Mouse (Mus musculus): ENCODE results near the gene Atp5g2. TPM values are rescaled to one million over a fixed set of nuclear protein-coding genes. Genes with fewer than 3 reads are reported as not detected.
A peak's percentile ranks its signal among the peaks of the same experiment; 100 is the strongest.
"Not testable (repeated sequence)": the region's sequence is repeated elsewhere in the genome, so short reads cannot be mapped to it uniquely, and the experiment has no call there.

Atp5g2 gene
- polyA plus RNA-seq, 1 experiment, result 60.3 TPM

DNA sequence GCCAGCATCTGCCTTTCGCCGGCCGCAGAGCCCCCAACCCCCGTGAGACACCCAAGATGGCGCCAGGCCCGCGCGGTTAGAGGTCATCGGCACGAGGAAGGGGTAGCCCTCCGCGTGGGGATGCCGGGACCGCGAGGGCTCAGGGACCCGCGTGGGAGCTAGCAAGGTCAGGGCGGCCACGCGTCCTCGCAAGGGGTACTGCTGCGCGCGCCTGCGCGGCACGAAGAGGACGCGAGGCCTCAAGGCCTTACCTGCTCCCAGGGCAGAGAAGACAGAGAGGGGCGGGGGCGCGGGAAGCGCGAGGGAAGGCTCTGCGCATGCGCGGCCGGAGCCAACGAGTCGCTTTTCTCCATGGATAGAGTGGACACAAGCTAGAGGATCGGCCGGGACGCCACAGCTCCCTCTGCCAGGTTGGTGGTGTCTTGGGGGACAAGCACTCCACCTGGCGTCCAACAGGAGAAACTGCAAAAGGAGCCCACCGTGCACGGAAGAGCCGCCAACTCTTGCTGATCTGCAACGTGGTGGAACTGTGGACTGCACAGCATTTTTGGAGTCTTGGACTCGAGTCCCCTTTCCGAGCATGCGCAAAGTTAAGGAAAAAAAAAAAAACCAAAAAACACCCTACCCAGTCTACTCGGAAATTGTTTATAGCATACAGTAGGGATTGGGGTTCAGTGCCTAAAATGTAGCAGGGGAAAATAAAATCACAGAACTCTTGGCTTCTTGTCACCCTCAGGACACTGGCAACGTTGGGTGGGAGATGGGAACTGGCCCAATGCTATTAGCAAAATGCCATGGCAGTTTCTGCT lies 1.2 kb downstream of the Atp5g2 start:
- TF ChIP-seq POLR2A (IDR thresholded peaks at IDR 0.05; ENCODE audit: low read depth, low read length) (peak; percentile 88), CTCF (IDR thresholded peaks at IDR 0.05; ENCODE audit: borderline replicate concordance, insufficient read depth, low read length) (peak; percentile 99)
- H3K4me3 ChIP-seq (ENCODE audit: insufficient read depth, low read length), result peak overlapping the region; percentile 60
- peak overlapping the region; percentile 98 for H3K27ac ChIP-seq (ENCODE audit: insufficient read depth, low read length)
- H3K4me1 ChIP-seq (ENCODE audit: control insufficient read depth, insufficient read depth, low read length), result peaks cover 7% of the 10 kb centered on the region

GRCm38 (mm10) chr15:102670281-102670680 lies 1.9 kb downstream of the Atp5g2 start:
- Histone ChIP-seq H3K4me1 (ENCODE audit: control insufficient read depth, insufficient read depth, low read length) (peaks cover 7% of the 10 kb centered on the region), H3K27ac (ENCODE audit: insufficient read depth, low read length) (peak overlapping the region; percentile 70), H3K4me3 (ENCODE audit: insufficient read depth, low read length) (peak overlapping the region; percentile 60)
- no peak for TF ChIP-seq CTCF (IDR thresholded peaks at IDR 0.05; ENCODE audit: borderline replicate concordance, insufficient read depth, low read length)
- peak; percentile 36; the same call in 1 of the 2 replicates for TF ChIP-seq POLR2A (IDR thresholded peaks at IDR 0.05; ENCODE audit: low read depth, low read length)

- TF ChIP-seq CTCF (IDR thresholded peaks at IDR 0.05; ENCODE audit: borderline replicate concordance, insufficient read depth, low read length) (no peak), POLR2A (IDR thresholded peaks at IDR 0.05; ENCODE audit: low read depth, low read length) (no peak)
- peaks cover 7% of the 10 kb centered on the region for H3K4me1 ChIP-seq (ENCODE audit: control insufficient read depth, insufficient read depth, low read length)
- no peak overlapping the region for H3K27ac ChIP-seq (ENCODE audit: insufficient read depth, low read length)
- peak overlapping the region; percentile 4; the same call in 1 of the 2 replicates for H3K4me3 ChIP-seq (ENCODE audit: insufficient read depth, low read length)
Observed at GRCm38 (mm10) chr15:102669571-102669970, 2.6 kb downstream of the Atp5g2 start.

- H3K27ac ChIP-seq (ENCODE audit: insufficient read depth, low read length), result no peak overlapping the region
- TF ChIP-seq CTCF (IDR thresholded peaks at IDR 0.05; ENCODE audit: borderline replicate concordance, insufficient read depth, low read length), result peak; percentile 43; the same call in 1 of the 2 replicates
- TF ChIP-seq POLR2A (IDR thresholded peaks at IDR 0.05; ENCODE audit: low read depth, low read length), result no peak
- H3K4me1 ChIP-seq (ENCODE audit: control insufficient read depth, insufficient read depth, low read length), result no peaks in the 10 kb centered on the region
- no peak overlapping the region for H3K4me3 ChIP-seq (ENCODE audit: insufficient read depth, low read length)
Observed at GRCm38 (mm10) chr15:102665494-102665893, 6.7 kb downstream of the Atp5g2 start.

- Histone ChIP-seq H3K4me1 (ENCODE audit: control insufficient read depth, insufficient read depth, low read length) (no peaks in the 10 kb centered on the region), H3K27ac (ENCODE audit: insufficient read depth, low read length) (no peak overlapping the region), H3K4me3 (ENCODE audit: insufficient read depth, low read length) (no peak overlapping the region)
- TF ChIP-seq POLR2A (IDR thresholded peaks at IDR 0.05; ENCODE audit: low read depth, low read length) (no peak), CTCF (IDR thresholded peaks at IDR 0.05; ENCODE audit: borderline replicate concordance, insufficient read depth, low read length) (no peak)
Observed at GRCm38 (mm10) chr15:102663825-102664224, 8.3 kb downstream of the Atp5g2 start.

DNA sequence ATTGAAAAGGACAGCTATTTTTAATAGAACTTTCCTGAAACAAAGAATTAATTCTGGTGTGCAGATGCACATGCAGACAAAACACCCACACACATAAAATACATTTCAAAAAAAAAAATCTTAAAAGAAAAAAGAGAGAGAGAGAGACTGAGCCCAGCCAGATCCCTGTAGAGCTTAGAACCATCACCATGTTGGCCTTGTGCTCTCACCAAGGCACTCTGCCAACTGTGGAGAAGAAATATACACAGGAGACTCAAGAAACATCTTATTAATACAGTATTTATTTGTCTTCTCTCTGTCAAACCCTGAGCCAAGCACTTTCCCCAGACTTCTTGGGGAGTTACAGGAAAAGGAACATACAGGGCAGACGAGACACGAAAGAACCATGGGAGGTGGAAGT lies 9.6 kb downstream of the Atp5g2 start:
- H3K27ac ChIP-seq (ENCODE audit: insufficient read depth, low read length); H3K4me1 ChIP-seq (ENCODE audit: control insufficient read depth, insufficient read depth, low read length); H3K4me3 ChIP-seq (ENCODE audit: insufficient read depth, low read length): not testable (repeated sequence)

GRCm38 (mm10) chr15:102657926-102658381 lies 14.2 kb downstream of the Atp5g2 start:
- no peak for TF ChIP-seq CTCF (IDR thresholded peaks at IDR 0.05; ENCODE audit: borderline replicate concordance, insufficient read depth, low read length)
- TF ChIP-seq POLR2A (IDR thresholded peaks at IDR 0.05; ENCODE audit: low read depth, low read length), result no peak
- no peak overlapping the region for H3K4me3 ChIP-seq (ENCODE audit: insufficient read depth, low read length)
- peaks cover 9% of the 10 kb centered on the region for H3K4me1 ChIP-seq (ENCODE audit: control insufficient read depth, insufficient read depth, low read length)
- peak overlapping the region; percentile 90 for H3K27ac ChIP-seq (ENCODE audit: insufficient read depth, low read length)

DNA sequence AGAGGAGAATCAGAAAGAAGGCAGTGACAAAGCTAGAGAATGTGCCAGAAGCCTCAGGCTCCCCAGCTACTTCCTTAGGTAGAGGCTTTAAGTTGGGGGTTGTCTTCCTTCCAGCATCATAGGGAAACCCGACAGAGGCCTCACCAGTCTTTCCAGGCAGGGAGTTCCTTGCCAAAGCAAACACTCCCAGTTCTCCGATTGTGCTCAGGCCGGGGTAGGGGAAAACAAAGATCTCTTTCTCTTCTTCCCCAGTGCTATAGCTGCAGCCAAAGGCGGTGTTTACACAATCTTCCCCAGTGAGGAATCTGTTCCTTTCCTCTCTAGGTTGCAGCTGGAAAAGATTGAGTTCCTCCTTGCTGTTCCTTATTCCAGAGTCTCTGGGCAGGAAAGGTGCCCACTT lies 15.5 kb downstream of the Atp5g2 start:
- TF ChIP-seq POLR2A (IDR thresholded peaks at IDR 0.05; ENCODE audit: low read depth, low read length) (peak; percentile 26; the same call in 1 of the 2 replicates), CTCF (IDR thresholded peaks at IDR 0.05; ENCODE audit: borderline replicate concordance, insufficient read depth, low read length) (no peak)

DNA sequence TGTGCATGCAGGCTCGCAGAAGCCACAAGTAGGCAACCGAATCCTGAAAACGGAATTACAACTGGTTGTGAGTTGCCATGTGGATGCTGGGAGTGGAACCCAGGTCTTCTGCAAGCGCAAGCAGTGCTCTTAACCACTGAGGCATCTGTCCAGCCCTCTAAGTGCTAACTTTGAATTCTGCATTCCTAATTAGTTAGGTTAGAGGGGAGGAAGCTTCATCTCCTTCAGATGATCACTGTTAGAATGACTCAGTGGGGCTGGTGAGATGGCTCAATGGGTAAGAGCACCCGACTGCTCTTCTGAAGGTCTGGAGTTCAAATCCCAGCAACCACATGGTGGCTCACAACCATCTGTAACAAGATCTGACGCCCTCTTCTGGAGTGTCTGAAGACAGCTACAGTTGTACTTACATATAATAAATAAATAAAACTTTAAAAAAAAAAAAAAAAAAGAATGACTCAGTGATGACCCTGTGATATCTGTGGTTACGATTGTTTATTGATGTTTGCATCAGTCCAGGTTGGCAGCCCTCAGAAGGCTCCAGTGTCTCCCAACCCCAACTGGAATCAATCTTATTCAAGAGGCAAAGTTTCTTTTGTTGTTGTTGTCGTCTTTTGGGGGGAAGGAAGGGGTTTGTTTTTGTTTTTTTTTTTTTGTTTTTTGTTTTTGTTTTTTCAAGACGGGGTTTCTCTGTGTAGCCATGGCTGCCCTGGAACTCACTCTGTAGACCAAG lies 20.1 kb downstream of the Atp5g2 start:
- H3K27ac ChIP-seq (ENCODE audit: insufficient read depth, low read length); H3K4me1 ChIP-seq (ENCODE audit: control insufficient read depth, insufficient read depth, low read length); H3K4me3 ChIP-seq (ENCODE audit: insufficient read depth, low read length): not testable (repeated sequence)

More for the DNA sequence above, 15.5 kb downstream of the Atp5g2 start:
- Histone ChIP-seq H3K4me1 (ENCODE audit: control insufficient read depth, insufficient read depth, low read length) (peaks cover 9% of the 10 kb centered on the region), H3K4me3 (ENCODE audit: insufficient read depth, low read length) (no peak overlapping the region), H3K27ac (ENCODE audit: insufficient read depth, low read length) (peak overlapping the region; percentile 90)

DNA sequence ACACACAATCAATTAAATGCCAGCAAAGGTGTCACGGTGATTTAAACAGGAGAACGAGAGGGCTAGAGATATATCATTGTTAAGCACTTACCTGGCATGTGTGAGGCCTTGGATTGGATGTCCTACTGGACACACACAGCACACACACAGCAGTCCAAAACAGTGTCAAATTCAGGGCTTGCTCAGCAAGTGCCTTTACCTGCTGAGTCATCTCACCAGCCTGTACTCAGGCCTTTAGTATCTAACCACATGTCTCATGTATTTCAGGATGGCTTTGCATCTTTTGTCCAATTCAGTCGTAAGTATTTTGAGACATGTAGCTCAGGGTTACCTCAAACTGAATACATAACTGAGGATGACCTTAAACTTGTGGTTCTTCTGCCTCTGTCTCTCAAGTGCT lies 21.0 kb downstream of the Atp5g2 start:
- TF ChIP-seq CTCF (IDR thresholded peaks at IDR 0.05; ENCODE audit: borderline replicate concordance, insufficient read depth, low read length), result no peak
- TF ChIP-seq POLR2A (IDR thresholded peaks at IDR 0.05; ENCODE audit: low read depth, low read length), result no peak
- H3K4me1 ChIP-seq (ENCODE audit: control insufficient read depth, insufficient read depth, low read length), result peaks cover 2% of the 10 kb centered on the region; the same call in 1 of the 2 replicates
- H3K4me3 ChIP-seq (ENCODE audit: insufficient read depth, low read length), result no peak overlapping the region
- no peak overlapping the region for H3K27ac ChIP-seq (ENCODE audit: insufficient read depth, low read length)
